Mouse (Mus musculus): ENCODE measurements at regions not wholly inside any gene's neighbourhood (a gene's known extent, or its start where the extent isn't known, plus 50 kb on each side); places are given as distances from the start of the nearest gene placed in this dataset.
A peak's percentile ranks its signal among the peaks of the same experiment; 100 is the strongest.
"Not testable (repeated sequence)": the region's sequence is repeated elsewhere in the genome, so short reads cannot be mapped to it uniquely, and the experiment has no call there.

DNA sequence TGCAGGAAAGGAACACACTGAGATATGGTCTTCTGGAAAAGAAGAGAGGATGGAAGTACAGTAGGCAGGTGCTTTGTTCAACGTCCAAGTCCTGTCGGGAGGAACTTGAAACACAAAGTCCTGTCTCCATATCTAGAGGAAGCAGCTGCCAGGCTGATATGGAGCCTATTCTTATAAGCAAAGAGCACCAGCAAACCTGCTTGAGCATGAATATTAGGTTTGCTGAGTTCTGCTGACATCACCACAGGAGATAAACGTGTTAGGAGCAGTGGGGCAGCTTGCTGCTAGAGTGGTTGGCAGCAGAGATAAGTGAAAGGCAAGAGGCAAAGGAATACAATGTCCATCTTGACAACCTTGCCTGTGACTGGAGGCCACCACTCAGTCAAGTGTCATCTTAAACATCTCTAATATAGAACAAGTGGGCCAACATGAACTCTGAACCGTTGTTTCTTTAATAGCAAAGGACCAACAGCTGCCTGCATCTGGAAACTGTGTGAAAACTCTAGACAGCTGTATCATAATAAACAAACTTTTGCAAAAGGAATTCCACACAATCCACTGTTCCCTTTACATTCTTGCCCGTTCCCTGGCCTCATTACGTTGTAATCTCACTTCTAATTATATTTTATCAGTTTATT, 209.9 kb upstream of the Hand2 start:
- H3K36me3 ChIP-seq; H3K9me3 ChIP-seq (replicated peaks); DNase-seq (ENCODE audit: low spot score); H3K27me3 ChIP-seq (ENCODE audit: low read depth, poor library complexity, severe bottlenecking); H3K4me3 ChIP-seq; H3K27ac ChIP-seq: not testable (repeated sequence)
- WGBS = 71% methylated on average over 5 of the region's 6 CpGs
- peaks cover 16% of the 10 kb centered on the region; the same call in 1 of the 2 replicates for H3K4me1 ChIP-seq

DNA sequence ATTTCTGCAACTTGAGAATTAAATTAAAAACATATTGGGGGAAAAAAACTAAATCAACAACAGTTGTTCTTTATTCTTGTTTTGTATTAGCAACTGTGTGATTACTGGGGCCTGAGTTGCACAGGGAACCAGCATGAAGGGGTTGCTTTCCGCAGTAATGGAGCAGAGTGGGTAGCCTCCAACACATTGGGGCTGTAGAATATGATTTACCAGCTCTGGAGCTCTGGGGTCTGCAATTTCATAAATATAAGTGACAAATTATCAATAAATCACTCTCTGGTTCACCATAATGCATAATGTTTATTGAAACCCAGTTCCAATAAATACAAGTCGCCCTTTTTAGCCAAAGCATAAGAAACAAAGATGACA, 209.4 kb upstream of the Hand2 start:
- 55% methylated on average over 2 of the region's 2 CpGs for WGBS
- no peak overlapping the region for H3K4me3 ChIP-seq
- no peaks in the 10 kb centered on the region for H3K27me3 ChIP-seq (ENCODE audit: low read depth, poor library complexity, severe bottlenecking)
- H3K27ac ChIP-seq = no peak overlapping the region
- DNase-seq (ENCODE audit: low spot score) = no peak
- H3K9me3 ChIP-seq (replicated peaks) = no peaks in the 10 kb centered on the region; the same call in 1 of the 2 replicates
- peaks cover 16% of the 10 kb centered on the region; the same call in 1 of the 2 replicates for H3K4me1 ChIP-seq
- no peaks in the 10 kb centered on the region for H3K36me3 ChIP-seq

DNA sequence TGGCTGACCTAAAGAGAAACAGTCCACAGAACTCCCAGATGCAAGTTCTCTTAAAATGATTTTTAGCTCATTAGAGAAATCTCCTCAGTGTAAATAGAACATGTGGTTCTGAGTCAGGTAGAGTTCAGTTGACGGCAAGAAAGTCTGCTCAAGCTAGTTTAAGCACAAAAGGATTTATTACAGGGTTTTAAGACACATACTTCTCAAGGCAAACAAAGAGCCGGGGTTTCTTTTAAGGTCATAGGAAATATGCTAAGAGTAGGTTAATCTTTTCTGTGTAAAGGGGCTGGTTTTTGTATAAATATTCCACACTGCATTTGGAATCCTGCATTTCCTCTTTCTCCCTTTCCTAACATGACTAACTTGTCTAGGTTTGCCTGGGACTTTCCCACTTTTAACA, 206.9 kb upstream of the Hand2 start:
- 50% methylated on average over 2 of the region's 2 CpGs for WGBS

DNA sequence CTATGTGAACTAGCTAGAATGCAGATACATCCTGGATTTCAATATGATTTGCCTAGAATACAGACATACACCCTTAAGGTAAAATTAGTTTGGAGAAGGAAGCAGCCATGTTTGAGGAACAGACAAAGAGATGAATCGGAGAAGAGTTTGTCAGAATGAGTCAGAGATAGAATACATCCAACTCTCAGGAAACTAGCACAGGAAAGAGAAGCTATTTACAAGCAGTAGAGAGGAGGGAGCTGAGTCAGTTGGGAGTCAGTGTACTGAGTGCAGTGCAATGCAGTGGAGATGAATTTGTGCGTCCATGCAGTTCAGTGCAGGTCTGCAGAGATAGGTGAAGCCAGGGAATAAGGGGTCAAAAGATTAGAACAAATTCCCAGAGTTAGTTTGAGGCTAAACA, 205.5 kb upstream of the Hand2 start:
- no peaks in the 10 kb centered on the region for H3K36me3 ChIP-seq
- H3K27ac ChIP-seq = no peak overlapping the region
- 94% methylated on average over 2 of the region's 2 CpGs for WGBS
- no peaks in the 10 kb centered on the region; the same call in 1 of the 2 replicates for H3K9me3 ChIP-seq (replicated peaks)
- no peaks in the 10 kb centered on the region for H3K27me3 ChIP-seq (ENCODE audit: low read depth, poor library complexity, severe bottlenecking)
- peaks cover 16% of the 10 kb centered on the region; the same call in 1 of the 2 replicates for H3K4me1 ChIP-seq
- H3K4me3 ChIP-seq = no peak overlapping the region
- DNase-seq (ENCODE audit: low spot score) = no peak

More for the DNA sequence above, 206.9 kb upstream of the Hand2 start:
- Histone ChIP-seq H3K36me3 (no peaks in the 10 kb centered on the region), H3K4me3 (no peak overlapping the region), H3K27me3 (ENCODE audit: low read depth, poor library complexity, severe bottlenecking) (no peaks in the 10 kb centered on the region), H3K4me1 (peaks cover 16% of the 10 kb centered on the region; the same call in 1 of the 2 replicates), H3K9me3 (replicated peaks) (no peaks in the 10 kb centered on the region; the same call in 1 of the 2 replicates), H3K27ac (peak overlapping the region; percentile 62; the same call in 1 of the 2 replicates)
- DNase-seq (ENCODE audit: low spot score) = no peak

DNA sequence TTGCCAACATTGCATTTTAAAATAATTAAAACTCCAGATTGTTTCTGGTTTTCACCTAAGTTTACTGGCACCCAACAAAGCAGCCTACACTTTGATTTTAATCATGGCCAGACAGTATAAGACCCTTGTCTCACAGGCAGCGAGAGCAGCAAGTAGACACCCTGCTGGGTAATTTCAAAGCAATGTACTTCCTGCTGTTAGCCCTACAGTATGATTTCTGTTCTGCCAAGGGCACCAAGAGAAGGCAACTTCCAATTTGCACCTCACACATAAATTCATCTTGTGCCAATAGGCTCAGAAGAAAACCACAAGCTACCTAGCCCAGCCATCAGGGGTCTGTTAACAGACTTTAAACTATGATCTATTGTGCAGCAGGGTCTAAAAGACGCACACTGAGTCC, 186.7 kb upstream of the Hand2 start:
- Histone ChIP-seq H3K36me3 (no peaks in the 10 kb centered on the region), H3K4me1 (peaks cover 17% of the 10 kb centered on the region), H3K4me3 (no peak overlapping the region), H3K27ac (no peak overlapping the region), H3K9me3 (replicated peaks) (no peaks in the 10 kb centered on the region), H3K27me3 (ENCODE audit: low read depth, poor library complexity, severe bottlenecking) (peaks cover 5% of the 10 kb centered on the region; the same call in 1 of the 2 replicates)
- DNase-seq (ENCODE audit: low spot score) = peak; percentile 31
- WGBS = 21% methylated on average over 2 of the region's 2 CpGs

DNA sequence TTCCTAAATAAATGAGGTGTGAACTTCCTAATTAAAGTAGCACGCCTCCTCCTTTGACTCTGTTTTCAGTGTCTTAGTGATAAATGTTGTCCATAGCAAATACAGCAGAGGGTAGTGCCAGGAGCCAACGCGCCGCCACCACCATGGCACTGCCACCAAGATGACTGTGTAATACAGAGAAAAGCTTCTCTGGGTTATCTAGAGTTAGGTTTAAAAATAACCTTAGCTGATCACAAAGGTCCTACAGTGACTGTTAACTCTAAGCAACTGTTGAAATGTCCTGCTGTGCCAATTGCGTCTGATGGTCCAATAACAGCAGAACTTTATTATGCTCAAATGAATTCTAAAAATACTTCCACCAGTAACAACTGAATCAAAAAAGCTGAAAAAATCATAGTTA, 186.1 kb upstream of the Hand2 start:
- Histone ChIP-seq H3K4me1 (peaks cover 17% of the 10 kb centered on the region), H3K36me3 (no peaks in the 10 kb centered on the region), H3K27ac (no peak overlapping the region), H3K9me3 (replicated peaks) (no peaks in the 10 kb centered on the region), H3K27me3 (ENCODE audit: low read depth, poor library complexity, severe bottlenecking) (peaks cover 5% of the 10 kb centered on the region; the same call in 1 of the 2 replicates), H3K4me3 (no peak overlapping the region)
- DNase-seq (ENCODE audit: low spot score) = no peak
- 62% methylated on average over 5 of the region's 5 CpGs for WGBS

DNA sequence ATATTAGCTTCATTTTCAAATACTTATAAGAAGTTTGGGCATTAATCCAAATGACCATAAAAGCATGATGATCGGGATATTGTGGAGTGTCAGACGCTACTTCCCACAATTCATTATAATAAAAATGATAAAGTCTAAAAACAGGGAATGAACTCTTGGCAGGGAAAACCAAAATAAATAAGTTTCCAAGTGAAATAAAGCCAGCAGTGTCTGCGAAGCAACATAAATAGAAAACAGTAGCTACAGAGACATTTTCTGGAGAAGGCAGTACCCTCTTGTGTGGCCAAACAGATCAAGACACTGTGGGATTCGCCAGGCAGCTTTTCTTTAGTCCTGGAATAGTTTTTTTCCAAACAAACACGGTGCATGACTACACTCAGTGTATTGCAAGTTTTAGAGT, 172.7 kb upstream of the Hand2 start:
- 84% methylated on average over 5 of the region's 5 CpGs for WGBS
- Histone ChIP-seq H3K27me3 (ENCODE audit: low read depth, poor library complexity, severe bottlenecking) (no peaks in the 10 kb centered on the region), H3K27ac (no peak overlapping the region), H3K4me1 (peaks cover 12% of the 10 kb centered on the region), H3K36me3 (no peaks in the 10 kb centered on the region), H3K4me3 (no peak overlapping the region), H3K9me3 (replicated peaks) (no peaks in the 10 kb centered on the region)
- no peak for DNase-seq (ENCODE audit: low spot score)

DNA sequence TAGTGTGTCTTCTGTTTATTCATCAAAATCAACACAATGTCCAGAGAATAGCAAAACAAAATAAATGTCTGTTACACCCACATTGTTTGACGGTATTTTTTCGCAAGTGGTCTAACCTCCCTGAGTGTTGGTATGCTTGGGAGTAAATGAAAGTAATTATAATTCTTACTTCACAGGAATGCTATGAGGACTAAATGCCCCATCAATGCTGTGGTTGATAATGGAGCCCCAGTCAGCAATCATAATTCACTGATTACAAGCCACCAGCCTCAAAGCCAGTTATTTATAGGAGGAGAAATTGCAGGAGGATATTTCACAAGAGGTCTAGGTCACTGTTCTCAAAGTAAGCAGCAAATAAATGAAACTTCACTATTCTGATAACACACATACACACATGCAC, 129.6 kb upstream of the Hand2 start:
- no peaks in the 10 kb centered on the region for H3K9me3 ChIP-seq (replicated peaks)
- 93% methylated on average over 2 of the region's 2 CpGs for WGBS
- DNase-seq (ENCODE audit: low spot score) = no peak

DNA sequence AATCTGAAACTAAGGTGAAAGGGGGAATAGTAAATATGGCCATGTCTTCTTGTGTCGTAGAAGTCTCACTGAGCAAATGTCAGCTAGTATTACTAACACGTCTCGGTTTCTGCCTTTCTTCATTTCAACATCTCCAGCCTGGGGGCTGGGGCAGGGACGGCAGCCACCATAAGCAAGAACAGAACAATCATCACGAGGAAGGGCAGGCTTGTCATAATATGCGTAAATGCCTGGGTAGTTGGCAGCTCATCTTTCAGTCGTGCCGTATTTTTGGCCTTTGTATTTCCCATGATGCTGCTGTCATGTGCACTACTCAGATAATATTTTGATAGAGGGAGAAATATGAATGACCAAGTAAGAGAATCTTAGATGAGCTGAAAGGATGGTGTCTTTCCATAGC, 120.5 kb upstream of the Hand2 start:
- no peaks in the 10 kb centered on the region for H3K9me3 ChIP-seq (replicated peaks)
- no peak overlapping the region for H3K27ac ChIP-seq
- 79% methylated on average over 8 of the region's 8 CpGs for WGBS
- no peak for DNase-seq (ENCODE audit: low spot score)
- no peaks in the 10 kb centered on the region for H3K36me3 ChIP-seq
- no peaks in the 10 kb centered on the region for H3K27me3 ChIP-seq (ENCODE audit: low read depth, poor library complexity, severe bottlenecking)
- no peak overlapping the region for H3K4me3 ChIP-seq
- no peaks in the 10 kb centered on the region for H3K4me1 ChIP-seq

More for the DNA sequence above, 129.6 kb upstream of the Hand2 start:
- H3K27ac ChIP-seq = no peak overlapping the region
- H3K36me3 ChIP-seq = no peaks in the 10 kb centered on the region
- no peaks in the 10 kb centered on the region for H3K27me3 ChIP-seq (ENCODE audit: low read depth, poor library complexity, severe bottlenecking)
- no peak overlapping the region for H3K4me3 ChIP-seq
- no peaks in the 10 kb centered on the region for H3K4me1 ChIP-seq

DNA sequence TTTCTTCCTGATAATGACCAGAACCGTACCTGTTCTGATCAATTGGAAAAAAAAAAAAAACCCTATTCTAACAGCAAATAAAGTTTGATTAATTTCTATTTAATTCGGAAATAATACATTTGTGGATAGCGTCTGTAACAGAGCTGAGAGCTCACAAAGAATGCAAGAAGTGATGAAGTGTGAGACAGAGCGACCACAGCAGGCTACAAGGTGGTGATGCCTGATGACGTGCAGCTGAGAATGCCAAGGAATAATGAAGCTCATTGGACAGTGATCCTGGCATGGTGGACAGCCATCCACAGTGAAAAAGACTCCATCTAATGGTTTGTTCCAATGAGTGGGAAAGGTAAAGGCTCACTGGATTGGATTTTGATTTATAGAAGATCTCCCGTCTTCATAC, 111.2 kb upstream of the Hand2 start:
- H3K9me3 ChIP-seq (replicated peaks) = no peaks in the 10 kb centered on the region
- no peaks in the 10 kb centered on the region for H3K4me1 ChIP-seq
- WGBS = 78% methylated on average over 6 of the region's 6 CpGs
- H3K27ac ChIP-seq = no peak overlapping the region
- H3K36me3 ChIP-seq = no peaks in the 10 kb centered on the region
- peak; percentile 33 for DNase-seq (ENCODE audit: low spot score)
- no peak overlapping the region for H3K4me3 ChIP-seq
- no peaks in the 10 kb centered on the region for H3K27me3 ChIP-seq (ENCODE audit: low read depth, poor library complexity, severe bottlenecking)

DNA sequence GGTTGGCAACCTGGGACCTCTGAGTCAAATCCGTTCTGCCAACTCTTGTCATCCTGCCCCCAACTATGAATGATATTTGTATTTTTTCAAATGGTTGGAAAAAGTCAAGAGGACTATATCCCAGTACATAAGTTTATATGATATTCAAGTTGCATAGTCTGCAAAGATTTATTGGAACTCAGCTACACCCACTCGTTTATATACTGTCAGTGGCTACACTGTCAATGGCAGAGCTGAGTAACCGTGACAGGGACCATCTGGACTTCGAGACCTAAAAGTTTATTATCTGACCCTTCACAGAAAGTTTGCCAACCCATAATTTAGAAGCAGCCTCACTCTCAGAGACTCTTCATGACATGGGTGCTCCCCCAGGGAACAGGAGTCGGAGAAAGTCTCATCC, 107.7 kb upstream of the Hand2 start:
- Histone ChIP-seq H3K27ac (no peak overlapping the region), H3K4me3 (no peak overlapping the region), H3K27me3 (ENCODE audit: low read depth, poor library complexity, severe bottlenecking) (no peaks in the 10 kb centered on the region), H3K9me3 (replicated peaks) (no peaks in the 10 kb centered on the region), H3K36me3 (no peaks in the 10 kb centered on the region), H3K4me1 (no peaks in the 10 kb centered on the region)
- DNase-seq (ENCODE audit: low spot score) = no peak
- WGBS = 77% methylated on average over 5 of the region's 5 CpGs

DNA sequence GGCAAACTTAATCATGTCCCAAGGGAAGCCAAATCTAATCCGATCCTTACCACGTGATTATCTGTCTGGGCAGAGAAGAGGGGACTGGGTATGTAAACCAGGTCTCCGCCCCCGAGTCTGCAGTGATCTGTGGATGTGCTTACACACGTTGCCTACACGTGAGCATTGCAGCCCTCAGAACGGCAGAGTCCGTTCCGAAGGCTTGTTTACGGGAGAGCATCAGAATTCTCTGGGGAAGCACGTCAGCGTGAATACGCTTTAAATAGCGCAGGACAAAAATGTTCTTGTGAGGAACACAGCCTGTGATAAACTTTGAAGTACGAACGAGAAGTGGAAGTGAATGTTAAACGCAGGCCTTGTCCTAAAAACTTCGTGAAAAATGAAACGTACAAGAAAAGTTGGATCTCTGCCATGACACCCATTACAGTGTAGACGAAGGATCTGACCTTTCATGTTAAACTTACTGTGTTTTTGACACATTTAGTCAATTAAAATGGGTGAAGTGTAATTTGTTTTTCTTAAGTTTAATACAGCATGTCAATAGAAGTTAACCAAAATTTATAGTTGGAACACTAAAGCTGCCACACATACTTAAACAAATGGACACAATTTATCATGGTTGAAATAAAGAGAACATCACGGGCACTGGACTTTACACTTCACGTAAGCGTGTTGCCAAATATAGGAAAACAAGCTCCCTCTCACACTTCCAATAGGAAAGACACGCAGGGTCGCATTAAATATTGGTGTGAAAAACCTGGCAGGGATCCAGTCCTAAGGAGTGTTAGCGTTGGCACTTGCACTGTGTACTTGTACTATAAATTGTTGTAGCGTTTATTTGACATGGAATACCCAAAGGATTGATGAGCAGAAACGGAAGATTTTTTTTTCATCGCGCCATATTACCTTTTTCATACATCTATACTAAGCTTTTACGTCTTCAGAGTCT, 106.5 kb upstream of the Hand2 start:
- Histone ChIP-seq H3K27me3 (ENCODE audit: low read depth, poor library complexity, severe bottlenecking) (no peaks in the 10 kb centered on the region), H3K4me3 (no peak overlapping the region), H3K4me1 (no peaks in the 10 kb centered on the region), H3K36me3 (no peaks in the 10 kb centered on the region), H3K27ac (no peak overlapping the region), H3K9me3 (replicated peaks) (no peaks in the 10 kb centered on the region)
- 83% methylated on average over 31 of the region's 31 CpGs for WGBS
- no peak for DNase-seq (ENCODE audit: low spot score)

DNA sequence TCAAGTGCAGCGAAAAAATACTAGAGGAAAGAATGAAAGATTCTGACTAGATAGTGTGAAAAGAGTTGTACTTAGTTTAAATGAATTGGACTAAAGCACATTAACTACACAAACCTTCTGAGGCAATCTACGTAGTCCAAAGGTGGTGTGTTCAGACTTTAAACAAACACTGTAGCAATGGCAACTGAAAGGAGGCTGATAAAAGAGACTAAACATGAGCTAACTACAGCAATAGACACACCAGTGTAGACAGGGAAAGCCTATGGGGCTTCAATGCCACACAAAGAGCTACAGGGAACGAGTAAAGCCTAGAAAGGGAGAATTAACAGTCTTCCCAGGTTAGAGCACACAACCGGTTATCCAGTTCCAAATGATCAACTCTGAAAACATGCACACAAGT, 90.2 kb upstream of the Hand2 start:
- WGBS = 86% methylated on average over 4 of the region's 4 CpGs
- H3K4me3 ChIP-seq = no peak overlapping the region
- DNase-seq (ENCODE audit: low spot score) = no peak
- H3K9me3 ChIP-seq (replicated peaks) = no peaks in the 10 kb centered on the region
- H3K27me3 ChIP-seq (ENCODE audit: low read depth, poor library complexity, severe bottlenecking) = no peaks in the 10 kb centered on the region
- H3K27ac ChIP-seq = 0 out of 2 replicates have a peak overlapping the region, but pooled peaks have one; percentile 23
- H3K4me1 ChIP-seq = peaks cover 9% of the 10 kb centered on the region; the same call in 1 of the 2 replicates
- H3K36me3 ChIP-seq = no peaks in the 10 kb centered on the region
